Mouse (Mus musculus): ENCODE results near the gene Spin1.

- TF ChIP-seq CTCF (IDR thresholded peaks at IDR 0.05; ENCODE audit: low read depth, low read length) (no peak), TAL1 (conservative IDR thresholded peaks at IDR 0.05; ENCODE audit: low read depth, low read length) (no peak), GATA2 (IDR thresholded peaks at IDR 0.05; ENCODE audit: borderline replicate concordance, low read depth, low read length) (no peak), GATA1 (IDR thresholded peaks at IDR 0.05; ENCODE audit: borderline replicate concordance, low read length) (no peak), POLR2AphosphoS5 (IDR thresholded peaks at IDR 0.05; ENCODE audit: insufficient replicate concordance, low read depth, low read length) (no peak)
Observed at GRCm38 (mm10) chr13:51085941-51086340, 14.7 kb upstream of the Spin1 start.
